Mouse (Mus musculus): Measurements from ENCODE around the gene Cx3cr1.

Gene Cx3cr1

DNA sequence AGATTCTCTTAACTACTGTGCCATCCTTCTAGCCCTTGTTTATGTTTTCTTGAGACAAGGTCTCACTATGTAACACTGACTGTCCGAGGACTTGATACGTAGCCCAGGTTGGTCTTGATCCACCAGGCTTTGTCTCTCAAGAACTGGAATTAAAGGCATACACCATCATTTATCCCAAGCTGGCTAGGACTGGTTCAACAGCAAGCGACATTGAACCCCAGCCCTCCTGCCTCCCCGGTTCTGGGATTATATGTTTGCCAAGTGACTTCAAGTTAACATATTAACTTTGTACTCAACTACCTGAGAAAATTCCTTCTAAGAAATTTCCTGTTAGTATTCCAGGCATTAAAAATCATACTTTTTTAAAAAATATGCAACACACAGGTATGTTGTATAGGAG is 94.4 kb downstream of the Cx3cr1 start:
- no peak for DNase-seq (ENCODE audit: low spot score in 2 of 2)

- no peak for DNase-seq (ENCODE audit: low spot score in 2 of 2)
Observed at GRCm38 (mm10) chr9:119974609-119975008, 95.1 kb downstream of the Cx3cr1 start.

GRCm38 (mm10) chr9:119973869-119974520 is 95.7 kb downstream of the Cx3cr1 start:
- DNase-seq (ENCODE audit: low spot score in 2 of 2), result no peak

DNA sequence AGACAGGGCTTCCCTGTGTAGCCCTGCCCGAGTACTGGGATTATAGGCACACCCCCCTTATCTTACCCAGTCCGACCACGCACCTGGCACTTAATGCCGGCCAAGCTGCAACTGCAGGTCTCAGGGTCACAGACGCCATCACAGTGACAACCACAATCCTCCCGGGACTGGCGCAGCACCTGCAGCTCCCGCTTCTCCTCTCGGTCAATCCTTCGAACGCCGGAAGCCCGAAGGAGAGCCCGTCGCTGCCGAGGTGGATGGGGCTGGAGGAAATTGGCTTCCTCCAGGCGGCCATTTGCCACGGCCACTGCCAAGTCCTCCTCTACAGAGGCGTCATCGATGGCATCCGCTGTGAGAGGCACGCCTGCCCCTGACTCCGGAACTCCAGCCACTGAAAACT is 96.4 kb downstream of the Cx3cr1 start:
- no peak for DNase-seq (ENCODE audit: low spot score in 2 of 2)

- no peak for DNase-seq (ENCODE audit: low spot score in 2 of 2)
Observed at GRCm38 (mm10) chr9:119972582-119972981, 97.1 kb downstream of the Cx3cr1 start.

GRCm38 (mm10) chr9:119972166-119972565 is 97.5 kb downstream of the Cx3cr1 start:
- DNase-seq (ENCODE audit: low spot score in 2 of 2), result no peak

DNA sequence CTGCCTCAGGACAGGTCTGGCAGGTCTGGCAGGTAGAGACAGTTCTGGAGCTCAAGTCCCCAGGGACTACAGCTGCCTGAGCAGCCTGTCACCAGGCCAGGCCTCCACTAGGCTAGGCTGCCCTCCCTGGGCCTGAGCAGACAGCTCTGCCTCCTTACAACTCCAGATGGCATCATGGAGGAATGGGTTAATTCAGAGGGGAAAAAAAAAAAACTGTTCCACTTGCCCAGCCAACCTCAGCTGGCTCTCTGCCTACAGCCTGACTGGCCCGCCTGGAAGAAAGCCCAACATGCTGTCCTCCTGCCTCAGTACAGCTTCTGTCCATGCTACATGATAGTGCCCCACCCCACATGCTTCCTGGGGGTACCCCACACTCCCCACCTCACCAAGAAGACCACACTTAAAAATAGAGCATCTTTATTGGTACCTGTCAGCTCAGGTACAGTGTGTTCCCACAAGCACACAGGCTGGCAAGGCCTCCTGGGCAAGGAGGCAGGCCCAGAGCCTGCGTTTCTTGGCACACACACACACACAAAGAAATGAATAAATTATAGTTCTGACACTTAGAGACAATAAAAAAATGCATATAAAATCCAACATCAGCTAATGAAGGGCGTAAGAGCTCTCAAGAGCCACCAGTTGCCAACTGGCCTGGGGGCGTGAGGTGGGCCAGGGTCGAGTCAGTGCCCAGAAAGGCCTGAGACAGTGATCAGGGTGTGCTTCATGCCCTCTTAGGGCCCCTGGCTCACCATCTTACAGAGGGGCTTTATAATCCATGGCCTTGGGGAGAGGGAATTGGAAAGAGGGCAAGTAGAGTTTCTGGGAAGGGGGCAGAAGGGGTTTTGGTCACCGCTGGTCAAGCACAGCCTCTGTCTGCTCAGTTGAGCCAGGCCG is 98.7 kb downstream of the Cx3cr1 start:
- no peak for DNase-seq (ENCODE audit: low spot score in 2 of 2)

DNA sequence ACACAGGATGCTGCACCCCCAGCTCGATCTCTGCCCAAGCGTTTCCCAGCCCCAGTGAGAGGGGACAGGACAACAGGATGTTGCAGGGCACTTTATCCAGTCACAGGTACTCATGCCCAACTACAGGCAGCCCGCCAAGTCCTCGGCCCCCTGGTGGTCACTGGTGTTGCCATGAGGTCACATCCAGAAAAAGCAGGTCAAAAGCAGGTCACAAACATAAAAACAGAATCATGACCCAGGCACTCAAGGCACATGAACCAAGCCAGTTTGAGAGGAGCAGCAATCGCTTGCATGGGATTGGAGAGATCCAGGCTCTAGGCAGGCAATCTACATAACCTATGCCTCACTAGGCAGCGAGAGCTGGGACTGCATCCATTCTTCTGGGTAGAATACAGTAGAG is 99.5 kb downstream of the Cx3cr1 start:
- no peak for DNase-seq (ENCODE audit: low spot score in 2 of 2)

- no peak for DNase-seq (ENCODE audit: low spot score in 2 of 2)
Observed at GRCm38 (mm10) chr9:119969811-119970210, 99.9 kb downstream of the Cx3cr1 start.

GRCm38 (mm10) chr9:119966221-119966910 is 103.3 kb downstream of the Cx3cr1 start:
- DNase-seq (ENCODE audit: low spot score in 2 of 2), result no peak

- no peak for DNase-seq (ENCODE audit: low spot score in 2 of 2)
Observed at GRCm38 (mm10) chr9:119965186-119965585, 104.5 kb downstream of the Cx3cr1 start.

GRCm38 (mm10) chr9:119964206-119964605 is 105.5 kb downstream of the Cx3cr1 start:
- DNase-seq (ENCODE audit: low spot score in 2 of 2), result no peak

DNA sequence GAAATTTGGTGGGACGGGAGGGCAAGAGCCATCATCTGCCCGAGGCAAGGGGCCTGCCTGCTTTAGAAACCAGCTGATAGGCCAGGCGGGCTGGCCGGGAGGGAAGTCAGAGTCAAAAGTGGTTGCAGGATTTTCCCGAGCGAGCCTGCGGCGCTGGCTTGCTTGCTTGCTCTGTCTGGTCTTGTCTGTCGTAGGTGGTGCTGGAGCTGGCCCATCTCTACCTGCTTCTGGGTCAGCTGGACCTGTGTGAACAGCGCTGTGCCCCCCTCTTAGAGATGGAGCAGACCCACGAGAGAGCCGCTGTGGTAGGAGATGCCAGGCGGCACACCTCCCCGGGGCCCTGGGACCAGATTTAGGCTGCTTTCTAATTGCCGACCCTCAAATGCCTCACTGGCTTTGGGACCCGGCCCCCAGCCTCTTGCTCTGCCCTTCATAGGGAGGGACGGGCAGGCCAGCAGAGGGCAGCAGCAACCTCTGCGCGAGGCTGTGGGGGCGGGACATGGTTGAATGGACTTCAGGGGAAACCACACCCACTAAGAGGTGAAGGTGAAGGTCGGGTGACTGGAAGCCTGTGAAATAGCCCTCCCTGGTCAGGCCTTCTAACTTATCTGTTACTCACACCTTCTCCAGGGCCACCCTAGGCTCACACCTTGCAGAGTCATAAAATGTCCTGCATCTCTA is 106.6 kb downstream of the Cx3cr1 start:
- DNase-seq (ENCODE audit: low spot score in 2 of 2), result no peak

- DNase-seq (ENCODE audit: low spot score in 2 of 2), result no peak
Observed at GRCm38 (mm10) chr9:119962216-119962615, 107.5 kb downstream of the Cx3cr1 start.

DNA sequence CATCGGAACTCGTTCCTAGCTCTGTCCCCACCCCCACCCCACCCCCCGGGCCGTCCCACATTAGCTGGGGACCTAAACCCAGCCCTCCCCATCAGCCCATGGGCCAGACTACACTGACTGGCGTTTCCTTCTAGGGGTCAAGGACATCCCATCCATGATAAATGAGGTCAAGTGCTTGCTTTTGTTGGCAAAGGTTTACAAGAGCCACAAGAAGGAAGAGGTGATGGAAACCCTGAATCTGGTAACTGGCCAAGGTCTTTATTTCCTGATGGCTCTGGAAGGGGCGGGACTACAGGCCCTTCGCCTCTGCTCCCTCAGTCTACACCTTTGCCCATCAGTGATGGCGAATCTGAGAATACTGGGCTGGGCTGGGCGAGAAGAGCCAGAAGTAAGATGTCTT is 110.8 kb downstream of the Cx3cr1 start:
- no peak for DNase-seq (ENCODE audit: low spot score in 2 of 2)

- DNase-seq (ENCODE audit: low spot score in 2 of 2), result no peak
Observed at GRCm38 (mm10) chr9:119951388-119951787, 118.3 kb downstream of the Cx3cr1 start.

GRCm38 (mm10) chr9:119950434-119950833 is 119.2 kb downstream of the Cx3cr1 start:
- DNase-seq (ENCODE audit: low spot score in 2 of 2), result no peak

GRCm38 (mm10) chr9:119948804-119949203 is 120.9 kb downstream of the Cx3cr1 start:
- no peak for DNase-seq (ENCODE audit: low spot score in 2 of 2)

DNA sequence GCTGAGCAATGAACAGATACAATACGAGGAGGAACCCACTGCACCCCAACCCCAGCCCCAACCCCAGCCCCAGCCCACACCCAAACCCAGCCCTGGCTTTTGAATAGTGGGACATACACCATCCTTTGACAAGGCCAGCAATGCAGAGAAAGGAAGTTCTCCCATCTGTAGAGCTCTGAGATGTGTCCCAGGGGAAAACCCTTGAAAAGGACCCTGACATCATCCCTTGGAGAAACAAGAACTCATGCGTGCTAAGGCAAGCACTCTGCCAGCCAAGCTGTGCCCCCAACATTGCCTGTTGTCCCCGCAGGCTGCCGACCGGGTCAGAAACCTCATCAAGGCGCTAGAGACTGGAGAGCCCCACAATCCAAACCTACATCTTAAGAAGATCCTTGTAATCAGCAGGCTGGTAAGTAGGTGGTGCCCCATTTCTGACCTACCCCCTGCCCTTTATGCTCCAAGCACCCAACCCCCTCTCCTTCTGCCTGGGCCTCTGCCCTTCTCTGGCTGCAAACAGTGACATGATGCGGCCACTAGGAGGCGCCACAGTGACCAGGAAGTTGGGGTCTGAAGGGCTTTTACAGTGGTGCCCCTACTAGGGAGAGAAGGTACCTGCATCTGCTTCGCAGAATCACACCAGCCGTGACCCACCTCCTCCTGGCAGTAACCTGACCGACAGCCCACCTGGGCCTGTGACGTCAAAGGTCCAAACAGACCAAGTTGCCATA is 124.3 kb downstream of the Cx3cr1 start:
- no peak for DNase-seq (ENCODE audit: low spot score in 2 of 2)

DNA sequence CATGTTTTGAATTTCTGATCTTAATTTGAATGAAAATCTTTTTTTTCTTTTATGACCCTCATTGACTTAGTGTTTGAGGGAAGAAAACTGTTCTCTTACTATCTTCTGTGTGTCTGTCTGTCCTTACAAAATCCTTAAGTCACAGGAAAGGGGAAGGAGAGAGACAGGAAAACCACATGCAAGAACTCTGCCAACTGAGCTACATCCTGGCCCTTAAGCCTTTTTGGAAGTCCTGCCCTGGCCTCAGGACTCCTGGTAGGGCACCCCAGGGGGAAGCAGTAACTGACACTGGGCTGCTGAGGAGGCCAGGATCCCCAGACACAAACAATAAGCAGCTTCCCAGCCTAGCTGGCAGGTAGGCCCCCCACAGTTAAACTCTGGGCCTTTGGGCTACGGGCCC is 126.4 kb downstream of the Cx3cr1 start:
- no peak for DNase-seq (ENCODE audit: low spot score in 2 of 2)

DNA sequence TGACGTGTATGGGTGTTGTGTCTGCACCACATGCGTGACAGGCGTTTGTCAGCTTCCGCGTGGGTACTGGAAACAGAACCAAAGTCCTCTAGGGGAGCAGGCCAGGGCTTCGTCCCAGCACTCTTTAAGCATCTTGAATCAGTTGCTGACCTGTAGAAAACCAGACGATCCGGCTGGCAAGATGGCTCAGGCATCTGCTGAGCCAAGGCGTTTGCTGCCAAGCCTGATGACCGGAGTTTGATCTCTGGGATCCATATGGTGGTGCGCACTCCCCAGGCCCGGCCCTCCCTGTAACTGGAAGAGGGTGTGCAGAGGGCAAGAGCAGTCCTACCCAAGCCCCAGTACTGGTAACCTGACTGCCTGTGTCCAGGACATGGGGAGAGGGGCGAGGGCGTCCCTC is 127.8 kb downstream of the Cx3cr1 start:
- DNase-seq (ENCODE audit: low spot score in 2 of 2), result no peak

Measured in frontal cortex, postnatal 25 days (tissue).